Mouse (Mus musculus) neural tube, embryonic 12.5 days (tissue): ENCODE data around the gene Slc31a1. TPM values are rescaled to one million over a fixed set of nuclear protein-coding genes. Genes with fewer than 3 reads are reported as not detected.
A peak's percentile ranks its signal among the peaks of the same experiment; 100 is the strongest.

ENCODE experiments used
- ATAC-seq: fragments of 200-750 bp; cut with Nextera tagmentation; 2 replicates; pipeline ENCODE4 v1.8.0; 2017; ENCODE audit warnings: low read depth, mild to moderate bottlenecking, moderate TSS enrichment, moderate library complexity; ENCODE audit not compliant: low FRiP score
- H3K27ac ChIP-seq: fragments of 300-500 bp; sonication (generic); 2 replicates; pipeline ENCODE4 v1.5.1; 2016
- H3K27me3 ChIP-seq: fragments of 300-500 bp; sonication (generic); replicated peaks from 2 replicates; pipeline ENCODE4 v1.6.1; 2016; ENCODE audit warnings: mild to moderate bottlenecking
- H3K36me3 ChIP-seq: fragments of 300-500 bp; sonication (generic); 2 replicates; pipeline ENCODE4 v1.6.1; 2016; ENCODE audit warnings: mild to moderate bottlenecking
- H3K4me1 ChIP-seq: fragments of 300-500 bp; sonication (generic); 2 replicates; pipeline ENCODE4 v1.6.1; 2016
- H3K4me2 ChIP-seq: fragments of 300-500 bp; sonication (generic); replicated peaks from 2 replicates; pipeline ENCODE4 v1.6.1; 2016; ENCODE audit warnings: mild to moderate bottlenecking
- H3K4me3 ChIP-seq: fragments of 300-500 bp; sonication (generic); 2 replicates; pipeline ENCODE4 v1.5.1; 2016
- H3K9ac ChIP-seq: fragments of 300-500 bp; sonication (generic); 2 replicates; pipeline ENCODE4 v1.6.1; 2016; ENCODE audit warnings: mild to moderate bottlenecking
- H3K9me3 ChIP-seq: fragments of 300-500 bp; sonication (generic); 2 replicates; pipeline ENCODE4 v1.6.1; 2016; ENCODE audit warnings: mild to moderate bottlenecking
- WGBS: fragments of 180-500 bp; shearing (Covaris S2); methylation state at CpG from one replicate; pipeline ENCODE4 v1.1.7; 2016; 5-methylcytosine and 5-hydroxymethylcytosine counted together
- polyA plus RNA-seq: library from polyadenylated mRNA; unstranded; fragments of >200 nt; fragmentation: Nextera tagmentation; extraction: Ambion mirVana; gene quantifications from 2 replicates; pipeline ENCODE4 v1.2.1, GENCODE M21; 2016

The Slc31a1 gene
- polyA plus RNA-seq, 1 experiment from 2014 or later = 40.7 TPM

DNA sequence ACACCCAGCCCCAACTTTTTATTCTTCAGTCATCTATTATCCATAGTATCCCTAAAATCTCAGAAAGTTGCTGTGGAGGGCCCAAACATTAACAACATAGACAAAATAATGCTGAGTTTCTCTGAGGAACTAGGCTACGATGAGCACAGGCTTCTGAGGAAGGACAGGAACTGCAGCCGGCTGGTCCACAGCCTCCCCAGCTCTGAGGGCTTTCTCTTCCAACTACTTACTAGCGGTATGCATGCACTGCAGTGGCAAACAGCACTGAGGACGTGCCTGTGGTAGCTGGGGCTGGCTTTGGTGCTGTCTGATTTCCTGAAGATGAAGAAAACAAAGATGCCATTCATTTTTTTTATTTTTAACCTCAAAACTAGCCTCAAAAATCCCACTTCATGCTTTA, 14.7 kb upstream of the Slc31a1 start:
- H3K4me1 ChIP-seq = no peaks in the 10 kb centered on the region
- WGBS = 91% methylated on average over 4 of the region's 4 CpGs
- H3K4me2 ChIP-seq = no peak overlapping the region
- ATAC-seq = no peak
- no peak overlapping the region for H3K27ac ChIP-seq
- H3K27me3 ChIP-seq = no peaks in the 10 kb centered on the region
- no peak overlapping the region for H3K4me3 ChIP-seq
- H3K9me3 ChIP-seq = no peaks in the 10 kb centered on the region; the same call in 1 of the 2 replicates
- H3K9ac ChIP-seq = no peak overlapping the region
- peaks cover 30% of the 10 kb centered on the region for H3K36me3 ChIP-seq

DNA sequence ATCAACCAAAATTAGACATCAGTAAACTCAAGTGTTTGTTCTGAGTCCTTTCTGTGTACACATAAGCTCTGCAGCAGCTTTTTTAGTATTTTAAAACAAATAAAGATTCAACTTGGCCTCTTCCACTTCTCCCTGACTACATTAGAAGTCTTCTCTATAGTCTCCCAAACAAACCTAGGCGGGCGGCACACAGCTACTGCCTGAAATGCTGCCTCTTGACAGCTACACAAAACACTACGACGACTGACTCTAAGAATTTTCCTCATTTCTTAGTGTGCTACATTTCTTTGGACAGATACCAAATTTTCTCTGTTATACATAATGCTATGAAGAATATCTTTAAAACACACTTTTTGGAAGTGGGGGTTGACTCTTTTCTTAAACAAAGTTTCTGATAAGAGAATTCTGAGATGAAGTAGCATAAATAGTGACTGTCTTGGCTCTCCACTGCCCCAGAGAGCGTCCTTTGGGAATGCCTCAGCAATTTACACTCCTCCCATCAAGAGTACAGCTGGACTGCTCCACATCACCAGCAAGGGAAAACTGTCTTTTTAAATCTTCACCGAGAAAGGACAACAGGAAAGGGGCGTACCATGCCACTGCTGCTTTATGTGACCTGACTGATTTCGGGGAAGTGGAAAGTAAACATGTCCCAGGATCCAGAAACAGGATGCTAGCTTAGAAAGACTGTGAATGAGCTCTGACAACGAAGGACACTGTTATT, 12.8 kb upstream of the Slc31a1 start:
- H3K4me2 ChIP-seq = no peak overlapping the region
- H3K9ac ChIP-seq = no peak overlapping the region
- no peaks in the 10 kb centered on the region; the same call in 1 of the 2 replicates for H3K9me3 ChIP-seq
- no peaks in the 10 kb centered on the region for H3K4me1 ChIP-seq
- H3K4me3 ChIP-seq = no peak overlapping the region
- peaks cover 35% of the 10 kb centered on the region for H3K36me3 ChIP-seq
- ATAC-seq = no peak
- H3K27ac ChIP-seq = no peak overlapping the region
- H3K27me3 ChIP-seq = no peaks in the 10 kb centered on the region
- 80% methylated on average over 9 of the region's 9 CpGs for WGBS

DNA sequence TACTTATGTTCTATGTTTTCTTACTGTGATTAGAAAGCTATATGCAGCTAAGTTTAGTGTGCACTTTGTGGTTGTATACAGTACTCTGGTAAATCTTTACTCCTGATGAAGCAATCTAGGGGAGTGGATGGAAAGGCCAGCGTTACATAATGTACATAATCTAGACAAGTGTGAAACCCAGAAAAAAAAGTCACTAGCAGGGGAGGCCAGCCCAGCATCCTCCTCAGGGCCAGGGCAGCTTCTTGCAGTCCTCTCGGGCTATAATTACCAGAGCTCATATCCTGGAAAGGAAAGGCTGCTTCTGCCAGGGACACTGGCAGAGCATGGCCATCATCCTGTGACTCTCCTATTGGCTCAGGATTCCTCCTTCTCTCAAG, 12.2 kb upstream of the Slc31a1 start:
- peaks cover 35% of the 10 kb centered on the region for H3K36me3 ChIP-seq
- no peak overlapping the region for H3K9ac ChIP-seq
- WGBS = 85% methylated on average over 2 of the region's 2 CpGs
- no peaks in the 10 kb centered on the region for H3K4me1 ChIP-seq
- ATAC-seq = no peak
- H3K27ac ChIP-seq = no peak overlapping the region
- no peaks in the 10 kb centered on the region; the same call in 1 of the 2 replicates for H3K9me3 ChIP-seq
- H3K27me3 ChIP-seq = no peaks in the 10 kb centered on the region
- no peak overlapping the region for H3K4me2 ChIP-seq
- no peak overlapping the region for H3K4me3 ChIP-seq

DNA sequence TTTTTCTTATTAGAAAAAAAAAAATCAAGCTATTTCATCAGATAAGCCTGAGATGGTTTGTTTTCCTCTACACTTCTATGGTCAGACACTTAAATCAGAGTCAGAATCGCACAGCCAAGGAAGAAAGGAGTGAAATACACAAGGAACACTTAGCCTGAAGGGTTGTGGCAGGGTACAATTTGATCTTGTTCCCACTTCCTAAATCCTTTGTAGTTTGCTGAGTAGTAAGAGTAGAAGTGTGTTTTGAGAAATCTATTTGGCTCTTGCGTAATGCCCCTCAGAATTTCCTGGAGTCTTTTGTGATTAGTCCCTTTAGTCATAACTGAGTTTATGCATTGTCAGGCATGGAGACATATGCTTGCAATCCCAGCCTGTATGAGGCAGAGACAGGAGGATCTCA, 11.2 kb upstream of the Slc31a1 start:
- H3K4me3 ChIP-seq = no peak overlapping the region
- H3K9me3 ChIP-seq = no peaks in the 10 kb centered on the region; the same call in 1 of the 2 replicates
- no peak overlapping the region for H3K9ac ChIP-seq
- WGBS = 90% methylated on average over 2 of the region's 2 CpGs
- H3K4me2 ChIP-seq = no peak overlapping the region
- H3K36me3 ChIP-seq = peaks cover 29% of the 10 kb centered on the region
- no peaks in the 10 kb centered on the region for H3K27me3 ChIP-seq
- no peak for ATAC-seq
- no peak overlapping the region for H3K27ac ChIP-seq
- no peaks in the 10 kb centered on the region for H3K4me1 ChIP-seq

DNA sequence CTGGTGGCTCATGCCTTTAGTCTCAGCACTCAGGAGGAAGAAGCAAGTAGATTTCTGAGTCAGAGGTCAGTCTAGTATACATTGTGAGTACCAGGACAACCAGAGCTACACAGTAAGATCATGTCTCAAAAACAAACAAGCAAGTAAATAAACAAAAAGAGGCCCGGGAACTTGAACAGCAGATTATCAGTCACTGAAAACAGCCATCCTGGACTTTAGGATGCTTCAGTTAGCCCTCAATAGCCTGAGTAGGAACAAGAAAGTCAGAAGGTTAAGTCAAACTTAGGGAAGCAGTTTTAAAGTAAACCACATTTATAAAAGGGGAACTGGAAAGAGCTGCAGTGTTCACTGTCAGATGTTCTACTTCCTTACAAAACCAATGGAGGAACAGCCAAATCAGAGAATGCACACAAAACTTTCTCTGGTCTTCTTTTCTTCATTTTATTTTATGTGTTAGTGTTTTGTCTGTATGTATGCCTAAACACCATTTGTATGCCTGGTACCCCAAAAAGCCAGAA, 2.8 kb upstream of the Slc31a1 start:
- no peaks in the 10 kb centered on the region for H3K27me3 ChIP-seq
- no peaks in the 10 kb centered on the region for H3K9me3 ChIP-seq
- no peak overlapping the region for H3K4me2 ChIP-seq
- H3K4me3 ChIP-seq = no peak overlapping the region
- 94% methylated on average over 1 of the region's 1 CpGs for WGBS
- H3K36me3 ChIP-seq = no peaks in the 10 kb centered on the region
- no peak overlapping the region for H3K27ac ChIP-seq
- peaks cover 17% of the 10 kb centered on the region for H3K4me1 ChIP-seq
- no peak overlapping the region for H3K9ac ChIP-seq
- ATAC-seq = no peak

DNA sequence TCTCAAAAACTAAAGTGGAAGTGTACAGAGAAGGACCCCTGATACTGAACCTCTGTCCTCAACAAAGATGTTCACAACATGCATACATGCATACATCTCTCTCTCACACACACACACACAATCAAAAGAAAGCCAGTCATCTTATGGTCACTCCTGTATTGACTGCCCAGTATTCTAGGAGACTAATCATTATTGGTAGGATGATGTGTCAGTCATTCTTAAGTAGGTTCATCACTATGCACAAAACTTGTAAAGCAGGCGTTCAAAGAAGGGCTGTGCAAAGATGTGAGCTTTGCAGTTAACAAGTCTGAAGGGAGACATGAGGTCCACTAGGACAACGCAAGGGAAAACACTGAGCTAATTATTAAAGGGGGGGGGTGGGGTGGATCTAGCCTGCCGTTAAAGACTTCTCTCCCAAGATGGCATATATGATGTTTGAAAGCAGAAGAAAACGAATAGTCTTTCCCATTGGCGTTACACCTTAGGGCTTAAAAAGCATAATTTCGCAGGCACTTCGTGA, 1.2 kb upstream of the Slc31a1 start:
- no peaks in the 10 kb centered on the region for H3K27me3 ChIP-seq
- H3K9ac ChIP-seq = peak overlapping the region; percentile 74
- H3K4me3 ChIP-seq = peak overlapping the region; percentile 70
- 55% methylated on average over 7 of the region's 7 CpGs for WGBS
- H3K4me1 ChIP-seq = peaks cover 17% of the 10 kb centered on the region
- ATAC-seq = no peak
- no peaks in the 10 kb centered on the region for H3K9me3 ChIP-seq
- no peaks in the 10 kb centered on the region for H3K36me3 ChIP-seq
- no peak overlapping the region for H3K27ac ChIP-seq
- peak overlapping the region; percentile 69 for H3K4me2 ChIP-seq

DNA sequence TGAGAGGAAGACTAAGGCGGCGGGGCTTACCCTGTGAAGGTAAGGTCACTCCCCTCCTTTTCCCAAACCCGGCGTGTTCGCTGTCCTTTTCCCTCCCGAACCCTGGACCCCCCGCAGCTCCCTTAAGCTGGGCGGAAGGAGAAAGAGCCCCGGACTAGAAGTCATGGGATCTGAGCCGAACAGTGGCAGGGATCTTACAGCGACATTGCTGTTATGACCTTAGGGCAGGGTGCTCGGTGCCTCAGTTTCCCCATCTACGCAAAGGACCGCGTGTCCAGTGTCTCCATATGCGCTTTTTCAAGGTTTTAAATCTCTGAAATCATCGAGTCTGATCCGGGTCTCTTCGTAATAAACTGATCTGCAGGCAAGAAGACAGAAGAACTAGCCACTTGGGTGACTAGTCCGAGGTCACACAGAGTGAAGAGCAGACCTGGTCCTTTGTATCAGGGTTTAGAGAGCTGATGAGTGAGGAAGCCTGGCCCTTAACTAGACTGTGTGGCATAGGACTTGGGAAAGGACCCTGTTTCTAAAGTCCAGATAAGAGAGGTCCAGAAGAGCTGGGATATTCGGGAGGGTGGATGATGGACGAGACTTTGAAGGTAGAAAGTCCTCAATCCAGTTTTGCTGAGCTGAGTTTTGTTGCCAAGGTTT, 403 bp downstream of the Slc31a1 start:
- Histone ChIP-seq H3K27ac (no peak overlapping the region), H3K4me3 (peak overlapping the region; percentile 70), H3K27me3 (no peaks in the 10 kb centered on the region), H3K36me3 (no peaks in the 10 kb centered on the region), H3K4me1 (peaks cover 17% of the 10 kb centered on the region), H3K9ac (peak overlapping the region; percentile 55), H3K4me2 (peak overlapping the region; percentile 69), H3K9me3 (no peaks in the 10 kb centered on the region)
- ATAC-seq = peak; percentile 81
- WGBS = under 1% methylated on average over 22 of the region's 22 CpGs

DNA sequence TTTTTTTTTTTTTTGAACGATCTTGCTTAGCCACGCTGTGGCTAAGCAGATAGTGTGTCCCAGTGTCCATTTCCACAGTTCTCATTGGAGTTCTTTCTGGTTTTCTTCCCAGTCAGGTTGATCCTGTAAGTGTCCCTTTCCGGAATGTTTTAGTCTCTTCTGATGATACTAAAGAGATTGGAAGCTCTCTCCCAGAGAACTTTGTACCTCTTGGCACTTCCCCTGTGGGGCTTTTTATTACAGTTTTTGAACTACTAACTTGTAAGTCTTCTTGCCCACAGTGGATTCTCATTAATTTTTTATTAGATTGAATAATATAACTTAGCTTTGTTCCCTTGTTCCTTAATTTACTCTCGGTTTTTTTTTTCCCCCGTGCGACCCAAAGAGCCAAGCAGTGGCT, 1.0 kb downstream of the Slc31a1 start:
- 0 out of 2 replicates have a peak overlapping the region, but pooled peaks have one; percentile 4 for H3K9ac ChIP-seq
- no peaks in the 10 kb centered on the region for H3K36me3 ChIP-seq
- 46% methylated on average over 6 of the region's 6 CpGs for WGBS
- no peaks in the 10 kb centered on the region for H3K27me3 ChIP-seq
- peaks cover 17% of the 10 kb centered on the region for H3K4me1 ChIP-seq
- ATAC-seq = no peak
- peak overlapping the region; percentile 70; the same call in 1 of the 2 replicates for H3K4me3 ChIP-seq
- H3K9me3 ChIP-seq = no peaks in the 10 kb centered on the region
- peak overlapping the region; percentile 69 for H3K4me2 ChIP-seq
- no peak overlapping the region for H3K27ac ChIP-seq

DNA sequence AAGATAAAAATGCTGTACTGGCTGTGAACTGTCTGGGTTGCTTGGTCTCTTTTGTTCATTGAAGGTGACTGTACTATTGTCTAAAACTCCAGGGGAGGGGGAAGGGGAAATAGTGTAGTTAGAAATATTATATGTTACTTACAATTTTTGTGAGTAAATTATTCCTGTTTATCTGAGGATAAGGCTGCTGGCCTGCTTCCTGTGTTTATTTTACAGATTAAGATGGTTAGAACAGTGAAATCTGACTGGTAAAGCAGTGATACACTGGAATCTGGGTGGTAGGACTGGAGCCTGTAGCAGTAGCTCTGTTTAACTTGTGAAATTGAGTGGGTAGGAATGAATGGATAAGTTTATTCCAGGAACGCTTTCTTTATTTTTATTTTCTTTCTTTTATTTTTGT, 1.5 kb downstream of the Slc31a1 start:
- ATAC-seq = no peak
- Histone ChIP-seq H3K4me2 (peak overlapping the region; percentile 69), H3K36me3 (no peaks in the 10 kb centered on the region), H3K4me1 (peaks cover 17% of the 10 kb centered on the region), H3K9ac (0 out of 2 replicates have a peak overlapping the region, but pooled peaks have one; percentile 4), H3K4me3 (0 out of 2 replicates have a peak overlapping the region, but pooled peaks have one; percentile 70), H3K27me3 (no peaks in the 10 kb centered on the region), H3K27ac (no peak overlapping the region), H3K9me3 (no peaks in the 10 kb centered on the region)
- 93% methylated on average over 1 of the region's 1 CpGs for WGBS

DNA sequence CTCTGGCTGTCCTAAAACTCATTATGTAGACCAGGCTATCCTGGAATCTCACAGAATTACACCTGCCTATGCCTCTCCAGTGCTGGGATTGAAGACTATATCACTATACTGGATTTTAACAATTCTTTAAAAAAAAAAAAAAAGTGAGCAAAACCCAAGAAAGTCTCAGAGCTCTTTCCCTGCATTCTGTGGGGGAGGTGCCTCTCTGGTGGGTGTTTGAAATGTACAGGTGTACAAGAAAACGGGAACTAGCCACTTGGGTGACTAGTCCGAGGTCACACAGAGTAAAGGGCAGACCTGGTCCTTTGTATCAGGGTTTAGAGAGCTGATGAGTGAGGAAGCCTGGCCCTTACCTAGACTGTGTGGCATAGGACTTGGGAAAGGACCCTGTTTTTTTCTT, 1.9 kb downstream of the Slc31a1 start:
- ATAC-seq = no peak
- H3K9me3 ChIP-seq = no peaks in the 10 kb centered on the region

DNA sequence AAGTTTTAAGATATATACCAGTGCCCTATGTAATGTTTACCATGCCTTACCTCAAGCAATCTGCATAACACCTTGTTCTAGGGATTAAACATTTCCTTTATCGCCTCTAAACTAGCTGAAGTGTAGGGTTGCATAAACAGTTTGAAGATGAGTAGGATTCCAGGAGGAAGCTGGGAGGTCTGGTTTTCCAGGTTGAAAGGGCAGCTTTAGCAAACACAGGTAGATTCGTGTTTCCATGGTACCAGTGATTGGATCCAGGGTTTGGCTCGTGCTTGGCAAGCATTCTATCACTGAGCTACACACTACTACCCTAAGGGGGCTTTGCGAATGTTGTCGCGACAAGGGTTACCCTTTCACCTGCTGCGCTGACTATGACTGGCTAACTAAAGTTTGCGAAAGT, 3.8 kb downstream of the Slc31a1 start:
- Histone ChIP-seq H3K4me3 (no peak overlapping the region), H3K4me2 (no peak overlapping the region), H3K4me1 (peaks cover 15% of the 10 kb centered on the region), H3K9me3 (no peaks in the 10 kb centered on the region), H3K27ac (no peak overlapping the region), H3K27me3 (no peaks in the 10 kb centered on the region), H3K36me3 (no peaks in the 10 kb centered on the region), H3K9ac (no peak overlapping the region)
- ATAC-seq = no peak
- 93% methylated on average over 8 of the region's 8 CpGs for WGBS

More for the DNA sequence above, 1.9 kb downstream of the Slc31a1 start:
- Histone ChIP-seq H3K36me3 (no peaks in the 10 kb centered on the region), H3K9ac (no peak overlapping the region), H3K27ac (no peak overlapping the region), H3K4me3 (no peak overlapping the region), H3K4me2 (no peak overlapping the region; the same call in 1 of the 2 replicates), H3K27me3 (no peaks in the 10 kb centered on the region), H3K4me1 (peaks cover 17% of the 10 kb centered on the region)
- WGBS = 85% methylated on average over 2 of the region's 2 CpGs

DNA sequence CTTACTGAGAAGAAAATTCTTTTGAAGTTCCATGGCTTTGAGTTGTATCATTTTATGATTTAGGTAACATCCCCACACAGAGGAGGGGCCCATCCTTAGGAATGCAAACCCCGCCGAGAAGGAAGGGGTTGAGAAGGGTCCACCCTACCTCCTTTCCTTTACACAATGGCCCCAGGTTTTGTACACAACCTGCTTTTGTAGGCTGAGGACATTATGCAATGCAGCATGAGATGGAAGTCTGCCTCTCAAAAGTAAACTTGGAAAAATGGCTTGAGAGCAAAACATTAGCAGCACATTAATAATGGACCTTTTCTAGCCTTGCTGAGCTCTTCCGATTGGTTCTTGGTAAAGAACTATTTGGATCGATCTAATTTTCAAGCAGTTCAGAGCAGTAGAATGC, 5.8 kb downstream of the Slc31a1 start:
- 83% methylated on average over 4 of the region's 4 CpGs for WGBS
- Histone ChIP-seq H3K4me2 (no peak overlapping the region), H3K36me3 (no peaks in the 10 kb centered on the region), H3K4me3 (no peak overlapping the region), H3K9ac (no peak overlapping the region), H3K9me3 (no peaks in the 10 kb centered on the region), H3K27me3 (no peaks in the 10 kb centered on the region), H3K27ac (no peak overlapping the region), H3K4me1 (peaks cover 8% of the 10 kb centered on the region; the same call in 1 of the 2 replicates)
- no peak for ATAC-seq
